Mouse (Mus musculus) spleen, adult 18-20 months (tissue): ENCODE results near the gene Dazap1.

Experiments
- DNase-seq, 2 experiments: peaks; one replicate each; pipeline ENCODE4 v3.0.0; 2022; ENCODE audit warnings: mixed read lengths in 2 of 2

Dazap1 gene

DNA sequence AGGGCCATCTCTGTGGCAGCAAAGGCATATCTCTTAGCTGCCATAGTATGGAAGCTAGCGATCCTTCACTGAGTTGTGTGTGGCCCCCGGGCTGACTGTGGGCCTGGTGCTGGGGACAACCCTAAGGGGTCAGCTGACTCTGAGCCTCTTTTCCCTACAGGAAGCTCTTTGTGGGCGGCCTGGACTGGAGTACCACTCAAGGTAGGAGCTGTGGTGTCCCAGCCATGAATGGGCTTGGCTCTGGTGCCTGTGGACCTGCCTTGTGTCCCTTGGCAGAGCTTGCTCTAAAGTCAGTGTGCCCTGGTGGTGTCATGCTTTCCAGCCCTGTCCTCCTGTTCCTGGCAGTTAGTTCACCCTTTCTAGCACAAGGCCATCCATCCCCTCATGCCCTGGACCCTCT, 12.6 kb downstream of the Dazap1 start:
- no peak for DNase-seq

- DNase-seq = no peak
Measured at GRCm38 (mm10) chr10:80276238-80276637, 15.0 kb downstream of the Dazap1 start.

DNA sequence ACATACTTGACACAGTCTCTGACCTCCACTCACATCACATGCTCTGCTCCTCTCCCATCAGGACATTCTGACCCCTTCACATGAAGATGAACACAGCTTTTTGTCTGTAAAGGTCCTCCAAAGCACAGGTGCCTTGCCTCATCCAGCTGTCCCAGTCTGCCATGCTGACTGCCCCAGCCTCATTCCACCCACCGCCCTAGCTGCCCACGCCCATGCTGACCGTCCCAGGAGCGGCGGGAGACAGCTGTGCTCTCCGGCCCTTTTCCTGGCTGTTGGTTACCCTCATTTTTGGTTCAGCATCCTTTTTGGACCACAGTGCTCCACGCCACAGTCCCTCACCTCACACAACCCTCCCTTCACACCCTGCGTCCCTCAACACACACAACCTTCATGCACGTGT, 17.1 kb downstream of the Dazap1 start:
- no peak for DNase-seq

- DNase-seq = no peak
Measured at GRCm38 (mm10) chr10:80279273-80279672, 18.0 kb downstream of the Dazap1 start.

GRCm38 (mm10) chr10:80281304-80281703, 20.0 kb downstream of the Dazap1 start:
- DNase-seq = no peak

- DNase-seq = no peak
Measured at GRCm38 (mm10) chr10:80281921-80282371, 20.7 kb downstream of the Dazap1 start.

DNA sequence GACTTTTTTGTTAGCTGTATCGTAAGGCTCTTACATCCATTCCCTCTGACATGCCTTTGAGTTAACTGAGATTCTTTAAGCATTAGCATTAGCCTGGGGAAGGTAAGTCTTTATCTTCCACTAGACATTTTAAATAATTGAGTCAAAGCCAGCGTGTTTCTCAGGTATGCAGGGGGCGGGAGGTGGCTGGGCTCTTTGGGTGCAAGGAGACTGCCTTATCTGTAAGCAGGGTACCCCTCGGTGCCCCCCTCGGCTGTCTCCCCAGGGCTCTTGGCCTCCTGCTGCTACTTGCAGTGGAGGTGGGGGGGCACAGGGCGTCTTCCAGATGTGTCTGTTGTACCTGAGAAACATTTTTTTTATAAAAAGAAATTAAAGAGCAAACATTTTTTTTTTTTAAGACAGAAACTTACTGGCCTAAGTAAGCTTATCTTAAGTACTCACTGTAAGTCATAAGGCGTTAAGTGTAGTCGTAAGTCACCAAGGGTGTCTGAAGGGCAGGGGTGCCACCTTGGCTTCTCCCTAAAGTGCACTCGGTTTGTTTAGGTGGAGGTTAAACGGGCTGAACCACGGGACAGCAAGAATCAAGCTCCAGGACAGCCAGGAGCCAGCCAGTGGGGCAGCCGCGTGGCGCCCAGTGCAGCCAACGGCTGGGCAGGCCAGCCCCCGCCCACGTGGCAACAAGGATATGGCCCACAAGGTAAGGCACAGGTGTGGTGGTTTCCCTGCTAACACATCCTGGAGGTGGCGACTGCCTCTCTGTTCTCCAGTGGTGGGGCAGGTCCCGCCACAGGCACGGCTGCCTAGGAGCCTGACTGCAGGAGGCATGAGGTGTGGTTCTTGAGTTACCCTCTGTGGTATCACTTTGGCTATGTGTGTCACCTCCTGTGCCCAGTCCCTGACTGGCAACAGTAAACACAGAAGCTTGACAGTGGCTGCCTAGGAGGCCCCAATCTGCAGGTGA, 21.5 kb downstream of the Dazap1 start:
- DNase-seq = no peak

DNA sequence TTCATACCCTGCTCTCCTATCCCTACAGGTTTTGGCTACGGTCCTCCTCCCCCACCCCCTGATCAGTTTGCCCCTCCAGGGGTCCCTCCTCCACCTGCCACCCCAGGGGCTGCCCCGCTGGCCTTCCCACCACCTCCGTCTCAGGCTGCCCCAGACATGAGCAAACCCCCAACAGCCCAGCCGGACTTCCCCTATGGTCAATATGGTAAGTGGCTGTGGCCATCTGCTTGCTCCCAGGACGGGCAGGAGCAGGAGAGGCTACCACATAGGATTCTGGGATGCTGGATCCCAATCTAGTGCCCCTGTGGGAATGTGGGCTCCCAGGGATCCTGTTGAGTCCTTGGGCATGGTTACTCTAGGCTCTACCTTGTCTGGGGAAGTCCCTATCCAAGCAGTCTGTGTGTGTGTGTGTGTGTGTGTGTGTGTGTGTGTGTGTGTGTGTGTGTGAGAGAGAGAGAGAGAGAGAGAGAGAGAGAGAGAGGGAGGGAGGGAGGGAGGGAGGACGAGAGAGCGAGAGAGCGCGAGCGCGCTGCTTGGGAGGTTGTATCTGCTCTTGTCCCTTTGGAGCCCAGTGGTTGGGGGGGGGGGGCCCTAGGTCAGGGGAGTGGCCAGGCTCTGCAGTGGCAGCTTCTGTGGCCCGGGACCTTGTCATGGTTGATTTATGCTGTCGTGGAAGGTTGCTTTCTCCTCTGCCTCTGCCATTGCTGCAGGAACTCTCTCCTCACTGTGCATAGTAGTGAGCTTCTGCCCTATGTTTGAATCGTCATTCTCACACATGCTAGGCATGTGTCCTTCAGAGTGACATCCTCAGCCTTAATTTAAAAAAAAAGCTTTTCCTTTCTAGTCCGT, 24.2 kb downstream of the Dazap1 start:
- no peak for DNase-seq

DNA sequence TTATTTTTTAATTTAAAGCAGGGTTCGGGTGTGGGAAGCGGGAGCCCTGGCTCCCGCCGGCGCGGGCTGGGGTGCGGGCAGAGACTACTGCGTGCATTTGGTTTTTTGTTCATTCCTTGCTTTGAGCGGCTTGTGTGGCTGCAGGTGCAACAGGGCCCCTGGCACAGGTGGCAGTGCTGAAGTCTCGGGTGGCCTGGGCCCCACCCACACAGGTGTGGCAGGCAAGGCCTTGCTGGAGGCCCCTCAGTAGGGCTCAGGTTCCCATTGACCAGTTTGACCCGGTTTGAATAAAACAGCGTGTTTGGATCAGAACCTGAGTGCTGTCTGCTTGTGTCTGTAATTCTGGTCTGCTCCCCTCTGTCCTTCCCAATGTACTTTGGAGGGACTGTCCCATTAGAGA, 26.8 kb downstream of the Dazap1 start:
- no peak for DNase-seq

GRCm38 (mm10) chr10:80288657-80289056, 27.4 kb downstream of the Dazap1 start:
- no peak for DNase-seq

GRCm38 (mm10) chr10:80292251-80293146, 31.2 kb downstream of the Dazap1 start, which contains the start of gene Rps15:
Gene Rps15, plus strand, starts transcription at chr10:80292453.
- DNase-seq = peak; percentile 90 to 93

- no peak for DNase-seq
Measured at GRCm38 (mm10) chr10:80293325-80293724, 32.0 kb downstream of the Dazap1 start.

GRCm38 (mm10) chr10:80294311-80294710, 33.0 kb downstream of the Dazap1 start:
- no peak for DNase-seq

GRCm38 (mm10) chr10:80294788-80295303, 33.6 kb downstream of the Dazap1 start:
- DNase-seq = no peak

- DNase-seq = peak; percentile 53 to 67
Measured at GRCm38 (mm10) chr10:80295618-80296425, 34.5 kb downstream of the Dazap1 start, which contains the start of gene Apc2. Gene Apc2, plus strand, starts transcription at chr10:80295977.

DNA sequence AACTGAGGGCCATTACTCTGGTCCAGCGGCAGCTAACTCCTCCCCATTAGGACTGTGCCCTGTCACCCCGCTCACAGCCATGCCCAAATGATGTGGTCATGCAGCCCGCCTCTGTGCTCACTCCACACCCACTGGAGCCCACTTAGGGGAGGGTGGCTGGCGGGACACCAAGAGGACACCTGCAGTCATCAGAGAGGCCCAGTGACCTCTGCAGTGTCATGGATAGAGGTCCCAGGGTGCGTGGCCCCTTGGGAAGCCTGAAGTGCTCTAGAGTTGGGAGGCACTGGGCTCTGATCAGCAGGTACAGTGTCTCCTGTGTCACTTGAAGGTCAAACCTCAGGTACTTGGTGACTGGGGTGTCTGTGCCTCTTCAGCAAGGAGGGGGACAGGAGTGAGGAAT, 35.5 kb downstream of the Dazap1 start:
- DNase-seq = no peak

DNA sequence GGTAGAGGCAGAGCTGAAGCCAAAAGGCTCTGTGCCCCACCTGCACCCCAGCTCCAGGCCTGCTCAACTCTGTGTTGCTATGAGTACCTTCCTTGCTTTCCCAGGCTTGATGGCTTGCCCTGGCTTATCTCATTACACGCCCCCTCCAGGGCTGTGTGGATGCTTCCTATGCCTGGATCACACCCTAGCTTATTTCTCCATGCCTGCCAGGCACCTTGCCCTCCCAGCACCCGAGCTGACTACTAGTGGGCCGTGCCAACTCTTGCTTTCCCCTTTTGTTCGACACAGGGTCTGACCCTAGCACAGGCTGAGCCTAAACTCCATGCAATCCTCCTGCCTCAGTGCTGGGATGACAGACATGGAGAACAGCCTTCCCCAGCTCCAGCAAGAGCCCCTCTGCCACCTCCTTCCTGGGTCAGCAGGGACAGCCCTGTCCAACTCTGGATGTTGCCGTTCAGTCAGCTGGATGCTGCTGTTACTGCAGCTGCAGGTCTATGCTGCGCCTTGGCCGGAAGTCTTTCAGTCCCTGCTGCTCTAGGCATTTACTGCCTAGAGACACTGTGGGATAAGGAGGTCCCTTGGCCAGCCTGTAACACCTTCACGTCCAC, 36.3 kb downstream of the Dazap1 start:
- DNase-seq = no peak

DNA sequence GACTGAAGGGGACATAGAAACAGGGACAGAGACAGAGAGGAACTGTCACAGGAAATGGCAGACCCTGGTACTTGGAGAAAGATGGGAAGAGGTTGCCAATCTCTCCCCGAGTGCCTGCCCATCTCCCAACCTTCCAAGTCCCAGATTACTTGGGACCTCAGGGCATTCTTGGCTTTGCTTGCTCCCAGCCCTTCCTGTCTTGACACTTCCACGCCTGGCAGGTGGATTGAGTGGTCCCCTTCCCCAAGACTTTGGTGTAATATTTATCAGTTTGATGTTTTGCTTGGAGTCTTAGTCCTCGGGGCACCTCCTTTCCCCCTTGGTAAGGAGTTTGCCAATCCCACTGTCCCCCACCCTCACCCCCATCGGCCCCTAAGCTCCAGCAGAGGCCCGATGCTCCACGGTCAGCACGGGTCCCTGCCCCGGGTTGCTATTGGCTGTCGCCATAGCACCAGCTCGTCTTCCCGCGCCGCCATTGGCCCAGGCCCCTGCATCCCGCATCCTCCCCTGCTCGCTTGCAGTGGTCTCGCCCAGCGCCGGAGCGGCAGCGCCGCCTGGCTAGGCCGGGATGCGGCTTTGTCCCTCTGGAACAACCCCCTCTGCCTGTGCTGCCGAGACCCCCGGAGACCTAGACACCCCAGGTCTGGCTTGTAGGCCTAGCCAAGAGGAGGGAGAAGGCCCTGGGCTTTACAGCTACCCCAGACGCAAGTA, 37.4 kb downstream of the Dazap1 start:
- no peak for DNase-seq

DNA sequence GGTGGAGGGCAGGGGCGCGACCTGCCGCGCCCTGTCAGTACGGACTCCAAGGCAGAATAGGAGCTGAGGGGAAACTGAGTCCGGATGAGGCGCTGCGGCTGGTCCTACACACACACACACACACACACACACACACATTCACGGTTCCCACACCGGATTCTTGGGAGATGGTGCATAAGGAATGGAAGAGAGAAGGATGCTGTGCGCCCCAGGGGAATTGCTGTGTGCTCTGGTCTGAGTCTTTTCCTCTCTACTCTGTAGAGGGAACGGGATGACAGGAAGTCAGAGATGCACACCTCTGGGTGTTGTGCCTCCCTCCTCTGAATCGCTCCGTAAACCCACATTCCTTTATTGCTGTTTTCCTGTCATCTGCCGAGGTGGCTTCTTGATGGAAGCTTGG, 38.0 kb downstream of the Dazap1 start:
- no peak for DNase-seq

GRCm38 (mm10) chr10:80299824-80300223, 38.5 kb downstream of the Dazap1 start:
- DNase-seq = no peak
